Mouse (Mus musculus): ENCODE measurements around the gene Dyrk1a.
"Not testable (repeated sequence)": the region's sequence is repeated elsewhere in the genome, so short reads cannot be mapped to it uniquely, and the experiment has no call there.

The Dyrk1a gene

DNA sequence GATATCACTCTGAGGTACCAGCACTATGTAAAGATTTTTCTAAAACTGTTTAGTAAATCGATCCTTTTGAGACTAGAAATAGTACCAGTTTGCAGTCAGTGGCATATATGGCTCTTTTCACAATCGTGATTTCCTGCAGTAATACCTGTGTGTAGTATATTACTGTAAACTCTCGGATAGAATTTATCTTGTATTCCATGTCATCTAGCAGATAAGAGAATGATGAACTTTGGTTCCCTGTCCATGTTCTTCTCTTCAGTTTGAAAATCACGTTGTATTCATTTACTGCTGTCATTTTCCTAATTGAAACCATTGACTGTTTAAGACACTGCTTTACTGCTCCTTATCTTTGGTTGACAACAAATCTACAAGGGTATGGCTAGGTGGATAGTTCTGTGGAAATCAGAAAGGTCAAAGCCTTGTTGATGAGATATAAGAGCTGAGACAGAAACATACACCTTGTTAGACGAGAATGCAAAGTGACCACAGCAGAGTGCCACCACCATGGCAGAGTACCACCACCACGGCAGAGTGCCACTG, 62.7 kb downstream of the Dyrk1a start:
- no peak for DNase-seq (ENCODE audit: low read depth, low spot score)

DNA sequence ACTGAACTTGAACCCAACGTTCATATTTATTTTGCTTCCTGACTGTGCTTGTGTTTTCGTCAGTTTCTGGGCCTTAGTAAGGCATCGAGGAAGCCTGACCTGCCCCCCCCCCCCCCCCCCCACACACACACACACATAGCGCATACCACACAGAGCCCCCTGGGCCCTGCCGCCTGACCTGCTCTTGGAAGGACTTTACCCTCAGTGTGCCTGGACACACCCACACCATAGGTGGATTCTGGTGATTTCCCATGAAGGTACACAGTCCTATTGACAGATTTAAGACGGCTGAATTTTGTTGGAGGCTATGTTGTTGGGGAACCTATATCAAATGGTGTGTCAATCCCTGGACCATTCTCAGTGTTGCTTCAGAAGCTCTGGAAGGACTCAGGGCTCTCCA, 63.2 kb downstream of the Dyrk1a start:
- DNase-seq (ENCODE audit: low read depth, low spot score), result no peak

DNA sequence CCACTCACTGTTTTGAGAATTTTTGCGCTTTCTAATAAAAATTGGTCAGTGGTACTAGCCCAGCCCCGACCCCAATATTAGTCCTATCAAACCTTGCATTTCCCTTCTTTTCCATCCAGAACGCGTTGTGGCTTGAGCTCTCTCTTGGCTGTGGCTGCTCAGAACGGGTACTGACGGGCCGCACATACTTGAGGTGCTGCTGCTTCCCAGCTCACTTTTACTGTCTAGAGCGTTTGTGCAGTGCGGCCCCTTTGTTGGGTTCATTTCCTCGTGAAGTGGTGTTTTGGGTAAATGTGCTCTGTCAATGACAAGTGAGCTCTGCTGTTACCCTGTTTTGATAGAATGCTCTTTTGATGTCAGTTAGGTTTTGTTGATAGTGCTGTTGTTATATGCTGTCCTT, 67.6 kb downstream of the Dyrk1a start:
- DNase-seq (ENCODE audit: low read depth, low spot score), result no peak

DNA sequence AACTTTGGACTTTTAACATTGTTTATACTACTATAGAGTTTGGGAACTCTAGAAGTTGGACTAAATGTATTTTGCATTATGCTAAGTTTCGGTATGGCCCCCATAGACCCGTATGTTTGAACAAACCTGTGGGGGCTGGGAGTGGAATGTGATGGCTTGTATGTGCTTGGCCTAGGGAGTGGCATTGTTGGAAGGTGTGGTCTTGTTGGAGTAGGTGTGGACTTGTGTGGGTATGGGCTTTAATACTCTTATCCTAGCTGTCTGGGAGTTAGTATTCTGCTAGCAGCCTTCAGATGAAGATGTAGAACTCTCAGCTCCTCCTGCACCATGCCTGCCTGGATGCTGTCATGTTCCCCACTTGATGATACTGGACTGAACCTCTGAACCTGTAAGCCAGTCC, 72.0 kb downstream of the Dyrk1a start:
- DNase-seq (ENCODE audit: low read depth, low spot score), result no peak

DNA sequence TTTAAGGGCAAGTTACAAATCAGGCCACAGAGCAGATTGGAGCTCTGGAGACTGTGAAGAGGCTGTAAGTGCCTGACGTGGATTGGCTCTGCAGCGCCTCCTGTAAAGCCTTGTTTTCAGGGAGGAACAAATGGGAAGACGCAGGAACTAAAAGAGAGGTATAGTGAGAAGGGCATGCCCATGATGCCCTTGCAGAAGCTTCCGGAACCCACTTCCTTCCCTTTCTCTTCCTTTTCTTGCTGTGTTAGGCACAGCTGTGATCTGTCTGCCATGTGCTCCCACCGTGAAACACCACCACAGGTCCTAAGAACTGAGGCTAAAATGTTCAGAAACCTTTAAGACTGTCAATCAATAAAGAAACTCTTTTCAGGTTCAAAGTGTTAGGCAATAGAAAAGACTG, 77.3 kb downstream of the Dyrk1a start:
- DNase-seq (ENCODE audit: low read depth, low spot score), result no peak

DNA sequence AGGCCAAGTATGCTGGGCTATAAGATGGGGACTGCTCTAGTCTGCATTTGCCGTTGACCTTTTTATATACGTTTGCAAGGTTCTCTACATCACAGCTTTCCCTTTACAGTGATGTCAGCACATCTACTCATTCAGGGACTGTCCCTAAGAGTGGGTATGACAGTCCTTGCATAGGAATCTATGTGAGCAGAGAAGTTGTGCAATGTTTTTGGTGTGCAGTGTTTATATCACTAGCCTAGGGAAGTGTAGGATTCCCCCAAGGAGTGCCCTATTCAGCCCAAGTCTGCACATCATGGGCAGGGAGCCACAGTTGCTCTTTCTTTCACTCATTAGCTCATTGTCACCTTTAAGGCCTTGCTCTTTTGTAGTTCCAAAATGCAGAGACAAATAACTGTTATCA, 78.1 kb downstream of the Dyrk1a start:
- no peak for DNase-seq (ENCODE audit: low read depth, low spot score)

DNA sequence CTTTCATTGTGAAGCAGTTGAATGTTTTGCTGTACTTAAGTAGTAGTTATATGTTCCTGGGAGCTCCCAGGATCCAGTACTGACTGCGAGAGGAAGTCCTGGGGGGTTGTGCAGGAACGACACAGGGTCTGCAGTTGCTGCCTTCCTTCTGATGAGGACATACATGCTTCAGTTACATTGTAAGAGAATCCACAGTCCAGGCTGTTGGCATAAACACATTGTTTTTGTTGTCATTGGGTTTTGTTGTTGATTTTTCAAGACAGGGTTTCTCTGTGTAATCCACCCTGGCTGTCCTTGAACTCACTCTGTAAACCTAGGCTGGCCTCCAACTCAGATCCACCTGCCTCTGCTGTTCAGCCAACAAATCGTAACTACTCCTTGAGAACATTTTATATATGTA, 80.1 kb downstream of the Dyrk1a start:
- DNase-seq (ENCODE audit: low read depth, low spot score), result no peak

DNA sequence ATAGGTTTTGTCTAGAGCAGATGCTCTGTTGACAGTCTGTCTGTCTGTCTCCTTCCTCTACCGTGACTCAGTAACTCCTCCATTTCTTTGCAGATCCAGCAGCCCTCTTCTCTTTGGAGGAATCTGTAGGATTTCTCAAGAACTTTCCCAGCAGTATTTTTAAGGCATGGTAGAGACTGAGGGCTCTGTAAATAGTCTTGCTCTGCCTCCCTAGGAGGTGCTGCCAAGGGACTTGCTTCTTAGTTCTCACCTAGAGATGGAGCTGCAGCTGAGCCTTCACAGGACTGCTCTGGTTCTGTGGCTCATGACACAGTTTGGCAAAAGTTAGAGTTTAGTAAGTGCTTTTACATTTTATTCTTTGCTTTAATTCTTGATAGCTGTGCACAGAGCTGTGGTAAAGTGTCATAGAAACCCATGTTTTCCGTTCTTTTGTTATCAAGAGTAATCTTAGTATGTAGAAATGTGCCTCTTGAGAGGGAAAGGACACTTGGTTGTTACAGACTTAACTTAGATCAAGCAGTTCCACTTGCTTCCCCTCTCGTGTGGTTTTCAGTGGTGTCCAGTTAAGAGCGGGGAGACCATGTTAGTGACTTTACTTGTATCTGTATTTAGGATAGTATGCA, 82.4 kb downstream of the Dyrk1a start:
- DNase-seq (ENCODE audit: low read depth, low spot score), result no peak

DNA sequence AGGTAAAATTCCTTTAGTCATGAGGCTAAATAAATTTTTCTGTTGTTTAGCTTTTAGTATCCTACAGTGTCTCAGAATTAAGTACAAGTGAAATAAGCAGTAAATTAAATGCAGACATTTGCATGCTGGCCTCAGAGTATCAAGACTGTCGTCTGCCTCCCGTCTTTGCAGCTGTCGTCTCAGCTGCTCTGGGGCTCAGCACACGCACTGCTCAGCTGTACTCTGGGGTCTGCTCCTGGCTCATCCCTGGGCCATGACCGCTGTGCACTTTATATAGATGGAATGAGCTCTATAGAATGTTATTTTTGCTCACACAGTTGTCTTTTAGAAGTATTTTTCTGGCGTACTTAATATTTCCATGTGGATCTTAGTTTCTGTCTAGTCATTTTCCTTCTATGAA, 85.3 kb downstream of the Dyrk1a start:
- DNase-seq (ENCODE audit: low read depth, low spot score), result no peak

DNA sequence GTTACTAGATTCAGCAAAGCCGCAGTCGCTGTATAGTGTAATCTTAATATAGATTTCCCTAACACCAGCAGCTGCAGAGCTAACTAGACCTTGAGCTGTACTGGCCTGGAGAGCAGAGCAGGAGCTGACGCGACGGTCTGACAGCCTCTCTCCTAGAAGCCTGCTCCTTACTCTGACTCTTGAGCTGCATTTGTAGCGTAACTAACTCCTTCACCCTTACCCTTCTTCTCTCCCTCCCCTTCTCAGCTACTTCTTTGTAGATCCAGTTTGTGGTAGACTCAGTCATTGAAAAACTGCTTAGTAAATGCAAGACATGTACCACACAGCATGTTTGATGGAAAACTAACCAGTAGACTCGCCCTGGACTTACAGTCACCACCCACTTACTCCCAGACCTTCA, 87.1 kb downstream of the Dyrk1a start:
- DNase-seq (ENCODE audit: low read depth, low spot score), result no peak

DNA sequence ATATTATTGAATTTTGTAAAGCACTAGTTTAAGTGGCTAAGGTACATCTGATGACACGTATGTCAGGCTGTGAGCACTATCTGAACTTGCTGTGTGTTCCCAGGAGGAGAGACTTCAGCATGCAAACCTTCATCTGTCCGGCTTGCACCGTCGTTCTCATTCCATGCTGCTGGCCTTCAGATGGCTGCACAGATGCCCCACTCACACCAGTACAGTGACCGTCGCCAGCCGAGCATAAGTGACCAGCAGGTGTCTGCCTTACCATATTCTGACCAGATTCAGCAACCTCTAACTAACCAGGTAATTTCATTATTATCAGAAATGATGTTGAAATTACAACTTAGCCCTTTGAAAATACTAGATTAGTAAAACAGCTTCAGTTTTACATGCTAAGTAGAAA, 89.6 kb downstream of the Dyrk1a start:
- DNase-seq (ENCODE audit: low read depth, low spot score), result no peak

DNA sequence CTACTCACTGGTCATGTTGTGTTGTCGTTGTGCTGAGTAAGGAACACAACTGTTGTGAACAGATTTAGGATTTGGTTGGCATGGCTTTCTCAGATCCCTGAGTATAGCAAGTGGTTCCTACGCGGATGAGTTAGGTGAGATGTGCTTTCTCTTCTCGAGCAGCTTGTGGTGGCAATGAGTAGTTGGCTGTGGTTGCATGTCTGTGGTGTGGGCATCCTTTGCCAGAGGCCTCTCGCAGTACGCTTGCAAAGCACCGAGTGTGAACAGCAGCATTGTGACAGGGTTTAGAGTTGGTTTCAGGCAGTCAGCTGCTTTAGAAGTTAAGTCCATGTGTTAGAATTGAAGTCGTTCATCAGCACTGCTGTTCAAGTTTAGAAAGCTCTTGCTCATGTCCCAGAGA, 90.4 kb downstream of the Dyrk1a start:
- no peak for DNase-seq (ENCODE audit: low read depth, low spot score)

DNA sequence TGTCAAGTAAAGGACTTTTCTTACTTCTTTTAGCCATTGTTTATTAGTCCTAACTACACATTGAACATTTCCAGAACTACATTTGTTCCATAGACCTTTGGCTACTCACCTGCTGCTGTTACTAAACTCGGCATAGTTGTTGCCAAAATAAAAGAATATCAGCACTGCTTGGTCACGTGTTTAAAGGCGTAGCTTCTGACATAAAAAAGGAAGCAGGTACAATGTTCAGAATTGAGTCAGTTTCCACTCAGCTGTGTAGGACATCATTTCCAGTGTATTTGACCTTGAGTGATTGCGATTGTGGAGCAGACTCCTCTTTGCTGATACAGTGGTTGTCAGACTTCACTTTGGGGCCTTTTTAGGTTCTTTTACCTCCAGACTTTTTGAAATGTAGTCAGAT, 97.7 kb downstream of the Dyrk1a start:
- no peak for DNase-seq (ENCODE audit: low read depth, low spot score)

DNA sequence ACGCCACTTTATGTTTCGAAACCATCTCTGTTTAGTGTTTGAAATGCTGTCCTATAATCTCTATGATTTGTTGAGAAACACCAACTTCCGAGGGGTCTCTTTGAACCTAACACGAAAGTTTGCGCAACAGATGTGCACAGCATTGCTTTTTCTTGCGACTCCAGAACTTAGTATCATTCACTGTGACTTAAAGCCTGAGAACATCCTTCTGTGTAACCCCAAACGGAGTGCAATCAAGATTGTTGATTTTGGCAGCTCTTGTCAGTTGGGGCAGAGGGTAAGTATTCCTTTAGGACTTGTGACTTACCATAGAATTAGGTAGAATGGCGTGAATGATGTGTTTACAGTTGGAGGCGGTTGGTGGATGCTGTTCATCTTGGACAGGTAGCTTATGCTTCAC, 101.5 kb downstream of the Dyrk1a start:
- DNase-seq (ENCODE audit: low read depth, low spot score), result no peak

DNA sequence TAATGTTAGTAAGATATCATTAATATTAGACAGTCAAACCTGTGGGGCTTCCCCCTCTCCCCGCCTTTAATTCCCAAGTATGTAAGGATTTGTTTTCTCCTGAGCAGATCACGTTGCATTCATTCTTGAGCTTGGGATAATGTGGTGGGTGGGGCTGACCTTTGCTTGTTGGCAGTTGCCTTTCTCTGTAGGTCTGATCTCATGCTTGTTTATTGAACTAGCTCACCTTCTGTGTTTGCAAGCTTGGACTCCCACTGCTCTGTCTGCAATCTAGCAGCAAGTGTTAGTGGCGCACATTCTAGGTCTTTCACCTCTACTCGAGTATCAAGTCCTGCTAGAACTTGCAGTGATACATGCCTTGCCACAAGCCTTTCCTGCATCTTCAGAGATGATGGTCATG, 111.1 kb downstream of the Dyrk1a start:
- DNase-seq (ENCODE audit: low read depth, low spot score), result no peak

DNA sequence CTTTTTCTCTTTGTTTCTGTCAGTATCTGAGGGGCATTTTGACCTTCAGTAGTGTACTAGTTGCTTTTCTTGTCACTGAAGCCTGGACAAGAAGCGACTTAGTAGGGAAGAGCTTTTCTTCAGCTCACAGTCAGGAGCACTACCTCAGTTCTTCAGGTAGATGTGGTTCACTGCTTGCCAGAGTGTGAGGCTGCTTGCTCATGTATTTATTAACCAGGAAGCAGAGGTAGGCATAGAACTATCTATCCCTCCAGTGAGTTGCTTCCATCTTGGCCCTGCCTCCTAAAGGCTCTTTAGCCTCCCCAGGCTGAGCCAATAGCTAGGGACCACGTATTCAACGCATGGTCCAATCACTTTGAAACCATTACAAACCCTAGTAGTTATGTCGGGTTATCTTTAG, 112.0 kb downstream of the Dyrk1a start:
- DNase-seq (ENCODE audit: low read depth, low spot score), result no peak

DNA sequence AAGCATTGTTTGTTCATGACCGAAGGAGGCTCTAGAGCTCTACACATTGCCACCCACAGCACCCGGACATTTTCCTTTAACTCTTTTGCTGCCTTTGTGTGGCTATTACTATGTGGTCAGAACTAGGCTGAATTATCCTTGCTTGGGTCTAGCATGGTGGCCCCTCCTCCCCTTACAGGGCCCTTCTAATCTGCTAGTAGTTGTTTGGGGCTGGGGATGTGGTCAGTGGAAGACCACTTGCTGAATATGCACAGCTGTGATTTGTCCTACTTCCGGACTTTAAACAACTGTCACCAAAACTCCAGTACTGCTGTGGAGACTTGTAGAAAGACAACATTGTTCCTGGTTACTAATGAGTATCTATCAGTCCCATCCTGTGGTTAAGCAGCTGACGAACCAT, 114.2 kb downstream of the Dyrk1a start:
- DNase-seq (ENCODE audit: low read depth, low spot score), result no peak

DNA sequence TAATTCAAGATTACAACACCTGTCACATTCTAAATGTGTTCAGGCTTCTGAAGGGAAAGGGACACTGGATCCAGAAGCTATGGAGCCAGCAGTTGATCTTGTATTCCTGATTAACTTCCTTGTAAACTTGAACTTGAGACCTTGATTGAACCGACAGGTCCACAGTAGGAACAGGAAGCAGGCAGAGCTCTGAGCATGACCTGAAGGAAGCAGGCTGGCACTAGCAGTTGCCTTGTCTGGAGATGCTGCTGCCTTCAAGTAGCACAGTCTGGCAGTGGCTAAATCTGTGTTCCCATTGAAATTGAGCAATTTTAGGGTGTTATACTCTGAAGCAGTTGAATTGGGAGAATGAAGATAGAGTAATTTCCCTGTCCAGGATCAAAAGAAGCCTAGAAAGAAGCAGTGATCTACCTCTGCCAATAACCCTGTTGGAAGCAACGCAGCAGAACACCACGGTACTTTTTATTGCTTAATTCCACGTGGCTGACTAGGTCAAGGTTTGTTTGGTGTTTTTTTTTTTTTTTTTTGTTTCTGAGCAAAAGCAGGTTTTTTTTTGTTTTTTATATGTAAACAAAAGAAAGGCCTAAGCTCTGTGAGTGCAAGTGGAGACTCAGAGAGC, 124.0 kb downstream of the Dyrk1a start:
- no peak for DNase-seq (ENCODE audit: low read depth, low spot score)

DNA sequence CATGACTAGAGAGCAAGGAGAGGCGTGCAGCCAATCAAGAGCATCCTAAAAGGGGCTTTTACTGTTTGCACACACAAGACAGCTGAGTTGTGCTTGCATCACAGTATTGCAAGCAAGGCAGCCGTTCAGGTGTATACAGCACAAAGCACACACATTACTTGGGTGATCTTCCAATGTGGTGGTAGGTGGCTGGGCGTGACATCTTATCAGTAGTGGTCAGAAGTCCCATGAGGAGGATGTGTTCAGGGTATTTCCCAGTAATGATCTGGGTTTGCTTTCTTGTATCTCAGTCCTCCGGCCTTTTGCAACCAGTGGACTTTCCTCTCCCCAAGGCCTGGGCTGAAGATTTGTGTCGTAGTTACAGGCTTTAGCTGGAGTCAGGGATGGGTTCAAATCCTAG, 127.7 kb downstream of the Dyrk1a start:
- no peak for DNase-seq (ENCODE audit: low read depth, low spot score)

DNA sequence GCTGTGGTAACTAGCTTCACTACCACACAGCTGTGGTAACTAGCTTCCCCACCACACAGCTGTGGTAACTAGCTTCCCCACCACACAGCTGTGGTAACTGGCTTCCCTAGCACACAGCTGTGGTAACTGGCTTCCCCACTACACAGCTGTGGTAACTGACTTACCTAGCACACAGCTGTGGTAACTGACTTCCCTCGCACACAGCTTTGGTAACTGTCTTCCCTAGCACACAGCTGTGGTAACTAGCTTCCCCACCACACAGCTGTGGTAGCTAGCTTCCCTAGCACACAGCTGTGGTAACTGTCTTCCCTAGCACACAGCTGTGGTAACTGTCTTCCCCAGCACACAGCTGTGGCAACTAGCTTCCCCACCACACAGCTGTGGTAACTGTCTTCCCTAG, 128.4 kb downstream of the Dyrk1a start:
- not testable (repeated sequence) for DNase-seq (ENCODE audit: low read depth, low spot score)

DNA sequence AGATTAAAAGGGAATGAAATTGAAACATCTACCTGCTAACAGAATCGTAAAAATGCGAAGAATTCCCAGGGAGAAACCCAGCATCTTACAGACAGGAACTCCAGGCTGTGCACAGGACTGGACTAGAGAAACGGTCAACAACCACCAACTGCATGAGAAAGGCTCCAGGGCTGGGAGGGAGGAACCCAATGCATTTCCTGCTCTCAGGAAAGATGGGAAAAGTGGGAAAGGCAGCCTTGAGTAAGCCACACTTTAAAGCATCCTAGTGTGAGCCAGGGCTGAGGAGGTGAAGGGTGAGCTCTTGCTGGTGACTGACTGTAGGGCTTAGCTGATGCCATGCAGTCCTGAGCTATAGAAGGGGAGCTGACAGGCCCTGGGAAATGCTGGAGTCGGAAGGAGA, 131.3 kb downstream of the Dyrk1a start:
- no peak for DNase-seq (ENCODE audit: low read depth, low spot score)

DNA sequence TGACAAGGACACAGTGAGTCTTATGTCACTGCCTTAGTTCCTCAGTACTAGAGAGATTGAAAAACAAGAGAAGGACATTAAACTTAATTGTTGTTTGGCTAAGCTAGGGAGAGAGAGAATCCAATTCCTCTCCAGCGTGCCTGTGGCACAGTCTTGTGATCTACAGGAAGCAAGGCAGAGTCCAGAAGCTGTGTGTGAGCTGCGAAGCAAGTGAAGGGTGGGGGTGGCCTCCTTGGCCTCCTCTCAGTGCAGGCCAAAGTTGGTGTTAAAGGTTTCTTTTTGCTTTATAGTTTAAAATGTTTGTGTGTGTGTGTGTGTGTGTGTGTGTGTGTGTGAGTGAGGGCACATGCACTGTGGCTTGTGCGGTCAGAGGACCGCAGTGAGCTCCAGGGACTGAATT, 132.2 kb downstream of the Dyrk1a start:
- DNase-seq (ENCODE audit: low read depth, low spot score), result no peak

DNA sequence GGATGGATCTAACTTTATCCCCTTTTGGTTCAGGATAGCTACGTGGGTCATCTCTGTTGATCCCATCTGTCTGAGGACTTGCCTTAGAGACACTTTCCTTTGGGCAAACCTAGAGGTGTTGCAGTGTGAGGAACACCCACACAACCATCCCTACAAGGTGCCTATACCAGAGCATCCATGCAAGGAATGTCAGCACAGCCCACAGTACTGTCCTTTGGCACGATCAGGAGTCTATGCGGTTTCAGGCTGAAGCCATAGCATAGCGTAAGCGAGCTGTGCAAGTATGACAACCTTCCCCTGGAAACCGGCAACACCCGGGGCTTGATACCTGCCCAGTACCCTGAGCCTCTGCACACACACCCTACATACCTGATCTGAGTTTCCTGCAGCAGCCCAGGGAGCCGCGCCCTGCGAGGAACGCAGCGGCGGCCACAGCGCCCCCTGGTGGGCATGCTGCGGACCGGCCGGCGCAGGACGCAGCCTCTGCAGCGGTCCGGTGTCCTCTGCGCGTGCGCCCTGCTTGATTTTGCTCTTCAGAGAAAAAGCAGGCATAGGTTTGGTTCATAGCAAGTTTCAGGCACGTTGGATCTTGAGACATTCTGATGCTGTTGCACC, 143.8 kb downstream of the Dyrk1a start:
- DNase-seq (ENCODE audit: low read depth, low spot score), result peak; percentile 60

Data from WW6 (cell line).